Mouse (Mus musculus): ENCODE measurements at regions not wholly inside any gene's neighbourhood (a gene's known extent, or its start where the extent isn't known, plus 50 kb on each side); places are given as distances from the start of the nearest gene placed in this dataset.

- no peak for TF ChIP-seq POLR2A (IDR thresholded peaks at IDR 0.05; ENCODE audit: low read depth, low read length)
- no peak for TF ChIP-seq CTCF (IDR thresholded peaks at IDR 0.05; ENCODE audit: borderline replicate concordance, insufficient read depth, low read length)
Observed at GRCm38 (mm10) chr2:105465630-105466029, 66.5 kb upstream of the Rcn1 start.

All from embryonic fibroblast, embryonic 13.5 days (primary cell).